ENCODE assay signal across 9 mouse cellular contexts in the genomic region with DNA sequence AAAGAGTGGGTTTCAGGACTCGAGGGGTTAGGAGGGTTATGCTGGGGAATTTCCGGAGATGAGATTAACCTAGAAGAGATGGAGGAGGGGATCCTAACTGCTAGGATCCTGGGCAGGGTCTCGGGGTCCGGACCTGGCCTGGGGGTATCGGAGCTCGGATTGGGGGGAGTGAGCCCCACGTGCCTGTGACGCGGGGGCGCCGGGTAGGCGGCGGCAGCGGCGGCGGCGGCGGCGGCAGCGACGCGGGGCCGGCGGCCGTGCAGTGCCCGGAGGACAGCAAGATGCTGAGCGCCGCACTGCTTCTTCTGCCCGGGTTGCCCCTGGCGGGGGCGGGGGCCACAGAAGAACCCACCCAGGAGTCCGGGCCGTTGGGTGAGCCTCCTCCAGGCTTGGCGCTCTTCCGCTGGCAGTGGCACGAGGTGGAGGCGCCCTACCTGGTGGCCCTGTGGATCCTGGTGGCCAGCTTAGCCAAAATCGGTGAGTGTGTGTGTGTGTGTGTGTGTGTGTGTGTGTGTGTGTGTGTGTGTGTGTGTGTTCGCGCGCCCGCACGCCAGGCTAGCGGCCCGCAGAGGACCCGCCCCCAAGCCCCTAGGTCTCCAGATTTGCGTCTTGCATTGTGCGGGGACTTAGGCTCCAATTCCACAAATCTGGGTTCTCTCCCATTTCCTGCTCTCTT. TPM values are rescaled to one million over a fixed set of nuclear protein-coding genes. Genes with fewer than 3 reads are reported as not detected.
DNase-seq lines count a peak whose midpoint lies in the region; ATAC-seq and TF ChIP-seq lines count a peak whose summit lies in the region.
"Had no signal": no experiment of that assay in that cellular context is flagged by ENCODE, and none has a peak within 500 bp of the region (broad histone marks: within the 10 kb centered on the region; RNA-seq: fewer than 3 reads in every experiment).

No protein-coding gene starts in this region.

- peak overlapping the region; percentile 90 for H3K4me2 ChIP-seq in kidney, postnatal 0 days (ENCODE audit: low read length)
- peak overlapping the region; percentile 94 for H3K4me2 ChIP-seq in hindbrain, embryonic 13.5 days

- no peak for DNase-seq in kidney, postnatal 0 days (ENCODE audit: low spot score)
- no peak for DNase-seq in kidney, postnatal 25 days
- DNase-seq in MN1 (ENCODE audit: low spot score), result peak; percentile 59
- peak; percentile 54 to 65 for DNase-seq in cerebellum, postnatal 36 days
- DNase-seq in midbrain, embryonic 10.5 days (ENCODE audit: low spot score), result peak; percentile 67
- peak; percentile 30 for DNase-seq in thymus, postnatal 25 days

- H3K9me3 ChIP-seq in kidney, postnatal 0 days (replicated peaks; ENCODE audit: low read length), result no peaks in the 10 kb centered on the region
- no peaks in the 10 kb centered on the region for H3K9me3 ChIP-seq in hindbrain, embryonic 13.5 days
- H3K9me3 ChIP-seq in midbrain, embryonic 10.5 days (replicated peaks), result no peaks in the 10 kb centered on the region

- no peaks in the 10 kb centered on the region for H3K36me3 ChIP-seq in kidney, postnatal 0 days (ENCODE audit: insufficient read depth, low read length)
- no peaks in the 10 kb centered on the region for H3K36me3 ChIP-seq in hindbrain, embryonic 13.5 days
- peaks cover 8% of the 10 kb centered on the region; the same call in 1 of the 2 replicates for H3K36me3 ChIP-seq in midbrain, embryonic 10.5 days

- no peak for ATAC-seq in kidney, postnatal 0 days (replicated peaks; ENCODE audit: low FRiP score, low read depth)
- peak; percentile 49 for ATAC-seq in hindbrain, embryonic 13.5 days (ENCODE audit: low FRiP score)
- no peak for ATAC-seq in monocyte, adult 5-6 weeks (replicated peaks; ENCODE audit: insufficient number of reproducible peaks, low FRiP score, low TSS enrichment, poor library complexity, severe bottlenecking)

- 4% methylated on average over 25 of the region's 48 CpGs for WGBS in kidney, postnatal 0 days
- WGBS in hindbrain, embryonic 13.5 days, result under 1% methylated on average over 38 of the region's 48 CpGs
- WGBS in midbrain, embryonic 10.5 days, result under 1% methylated on average over 37 of the region's 48 CpGs

- H3K27me3 ChIP-seq in kidney, postnatal 0 days (ENCODE audit: insufficient read depth, low read length), result no peaks in the 10 kb centered on the region
- H3K27me3 ChIP-seq in hindbrain, embryonic 13.5 days, result peaks cover 22% of the 10 kb centered on the region
- peaks cover 26% of the 10 kb centered on the region for H3K27me3 ChIP-seq in midbrain, embryonic 10.5 days (ENCODE audit: low read depth, poor library complexity, severe bottlenecking)

- peak overlapping the region; percentile 59 for H3K9ac ChIP-seq in kidney, postnatal 0 days (ENCODE audit: low read depth, low read length)
- peak overlapping the region; percentile 88 for H3K9ac ChIP-seq in hindbrain, embryonic 13.5 days

- H3K4me1 ChIP-seq in kidney, postnatal 0 days (replicated peaks; ENCODE audit: insufficient read depth, low read length), result peaks cover 21% of the 10 kb centered on the region; the same call in 1 of the 2 replicates
- peaks cover 47% of the 10 kb centered on the region for H3K4me1 ChIP-seq in hindbrain, embryonic 13.5 days (replicated peaks)
- peaks cover 68% of the 10 kb centered on the region for H3K4me1 ChIP-seq in midbrain, embryonic 10.5 days

- H3K27ac ChIP-seq in kidney, postnatal 0 days, result no peak overlapping the region
- peak overlapping the region; percentile 80 for H3K27ac ChIP-seq in hindbrain, embryonic 13.5 days
- peak overlapping the region; percentile 89 for H3K27ac ChIP-seq in midbrain, embryonic 10.5 days (replicated peaks)

- no peak for TF ChIP-seq CTCF in kidney, postnatal 0 days (IDR thresholded peaks at IDR 0.05; ENCODE audit: low read depth)

- peak overlapping the region; percentile 73 for H3K4me3 ChIP-seq in kidney, postnatal 0 days (replicated peaks; ENCODE audit: low read depth, low read length)
- H3K4me3 ChIP-seq in hindbrain, embryonic 13.5 days, result peak overlapping the region; percentile 72
- peak overlapping the region; percentile 76 for H3K4me3 ChIP-seq in midbrain, embryonic 10.5 days

RNA-seq across cellular contexts. Expression of a gene that starts 0.6 kb away (rescaled TPM):
- polyA plus RNA-seq in kidney, postnatal 0 days (2015; fragmentation: Nextera tagmentation; extraction: Ambion mirVana), result 1.3 and 1.4 TPM in 2 replicates
- 7.3 and 7.4 TPM in 2 replicates for polyA plus RNA-seq in hindbrain, embryonic 13.5 days (2015; fragmentation: Nextera tagmentation; extraction: Ambion mirVana)
- polyA plus RNA-seq in midbrain, embryonic 10.5 days (2016; fragmentation: Nextera tagmentation; extraction: Ambion mirVana), result 4.1 TPM in 2 replicates
- 0.10 TPM in 1 of 3 replicates, not detected in the others for total RNA-seq in monocyte, adult 5-6 weeks (2017)

RNA-seq across cellular contexts. Expression of a gene that starts 1.5 kb away (rescaled TPM):
- polyA plus RNA-seq in kidney, postnatal 0 days (2015; fragmentation: Nextera tagmentation; extraction: Ambion mirVana), result 1.8 and 2.3 TPM in 2 replicates
- 0.74 and 0.76 TPM in 2 replicates for polyA plus RNA-seq in hindbrain, embryonic 13.5 days (2015; fragmentation: Nextera tagmentation; extraction: Ambion mirVana)
- polyA plus RNA-seq in midbrain, embryonic 10.5 days (2016; fragmentation: Nextera tagmentation; extraction: Ambion mirVana), result 1.9 and 2.2 TPM in 2 replicates
- total RNA-seq in monocyte, adult 5-6 weeks (2017), result 6.5 to 14.7 TPM (median 8.4 TPM) in 3 replicates

RNA-seq across cellular contexts. Expression of a gene that starts 23.1 kb away (rescaled TPM):
- polyA plus RNA-seq in kidney, postnatal 0 days (2015; fragmentation: Nextera tagmentation; extraction: Ambion mirVana), result 134 and 140 TPM in 2 replicates
- 133 and 136 TPM in 2 replicates for polyA plus RNA-seq in hindbrain, embryonic 13.5 days (2015; fragmentation: Nextera tagmentation; extraction: Ambion mirVana)
- polyA plus RNA-seq in midbrain, embryonic 10.5 days (2016; fragmentation: Nextera tagmentation; extraction: Ambion mirVana), result 105 and 106 TPM in 2 replicates
- 36.6 to 48.0 TPM (median 42.8 TPM) in 3 replicates for total RNA-seq in monocyte, adult 5-6 weeks (2017)

RNA-seq across cellular contexts. Expression of a gene that starts 23.2 kb away (rescaled TPM):
- 5.2 and 5.6 TPM in 2 replicates for polyA plus RNA-seq in kidney, postnatal 0 days (2015; fragmentation: Nextera tagmentation; extraction: Ambion mirVana)
- polyA plus RNA-seq in hindbrain, embryonic 13.5 days (2015; fragmentation: Nextera tagmentation; extraction: Ambion mirVana), result 0.82 and 1.4 TPM in 2 replicates
- polyA plus RNA-seq in midbrain, embryonic 10.5 days (2016; fragmentation: Nextera tagmentation; extraction: Ambion mirVana), result 1.2 and 1.7 TPM in 2 replicates
- total RNA-seq in monocyte, adult 5-6 weeks (2017), result 1.3 to 2.8 TPM (median 1.7 TPM) in 3 replicates

RNA-seq across cellular contexts. Expression of a gene that starts 23.8 kb away (rescaled TPM):
- polyA plus RNA-seq in kidney, postnatal 0 days (2015; fragmentation: Nextera tagmentation; extraction: Ambion mirVana), result 0.31 and 0.33 TPM in 2 replicates
- 1.6 and 1.9 TPM in 2 replicates for polyA plus RNA-seq in hindbrain, embryonic 13.5 days (2015; fragmentation: Nextera tagmentation; extraction: Ambion mirVana)
- 0.49 and 0.51 TPM in 2 replicates for polyA plus RNA-seq in midbrain, embryonic 10.5 days (2016; fragmentation: Nextera tagmentation; extraction: Ambion mirVana)
- 0.49 TPM in 1 of 3 replicates, not detected in the others for total RNA-seq in monocyte, adult 5-6 weeks (2017)
- total RNA-seq: common myeloid progenitor, adult 5-6 weeks had no signal

Comparison
In these comparisons a context has a peak if more than half of its experiments do, and no peak if none do; other contexts are left out.
1. DNase-seq: peak in MN1 (single experiment), cerebellum, postnatal 36 days (2 of 2), midbrain, embryonic 10.5 days (single experiment) and thymus, postnatal 25 days (single experiment); none in kidney, postnatal 0 days (single experiment) and kidney, postnatal 25 days (0 of 2).
2. Peak in every context shown above with its lines, with median percentiles within 50 percentile points of each other: H3K4me3 ChIP-seq.